Mouse (Mus musculus) activated CD4-positive, CD25-positive, alpha-beta regulatory T cell, adult 4 months (primary cell): ENCODE measurements around the gene Slain1. TPM values are rescaled to one million over a fixed set of nuclear protein-coding genes. Genes with fewer than 3 reads are reported as not detected.
"Not testable (repeated sequence)": the region's sequence is repeated elsewhere in the genome, so short reads cannot be mapped to it uniquely, and the experiment has no call there.

ENCODE experiments used
- ATAC-seq: one replicate; pipeline ENCODE4 v1.8.0; 2017
- polyA plus RNA-seq, 2 experiments: library from polyadenylated mRNA; unstranded; fragments of 100-300 nt; shearing (Covaris generic); gene quantifications; one replicate each; pipeline ENCODE4 v1.2.1; 2017

Gene Slain1
- polyA plus RNA-seq, 2 experiments from 2014 or later: 12.7 to 17.2 TPM

GRCm38 (mm10) chr14:103723314-103723713 is 73.3 kb downstream of the Slain1 start:
- no peak for ATAC-seq

DNA sequence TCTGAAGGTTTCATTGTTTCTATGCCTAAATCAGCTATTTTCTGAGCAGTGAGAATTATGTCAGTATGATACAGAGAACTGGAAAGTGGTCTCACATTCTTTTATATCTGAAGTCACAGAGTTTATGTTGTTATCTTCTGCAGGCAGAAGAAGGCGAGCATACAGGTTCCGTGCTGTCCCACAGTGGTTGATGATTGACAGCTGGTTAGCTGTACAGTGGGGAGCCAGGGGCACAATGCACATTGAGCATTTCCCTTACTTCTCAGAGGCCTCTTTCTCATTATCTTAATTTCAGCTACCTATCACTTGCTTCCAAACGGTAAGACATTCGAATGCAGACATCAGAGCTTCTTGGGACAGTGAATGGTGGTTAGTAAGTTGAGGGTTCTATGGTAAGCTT is 73.8 kb downstream of the Slain1 start:
- no peak for ATAC-seq

DNA sequence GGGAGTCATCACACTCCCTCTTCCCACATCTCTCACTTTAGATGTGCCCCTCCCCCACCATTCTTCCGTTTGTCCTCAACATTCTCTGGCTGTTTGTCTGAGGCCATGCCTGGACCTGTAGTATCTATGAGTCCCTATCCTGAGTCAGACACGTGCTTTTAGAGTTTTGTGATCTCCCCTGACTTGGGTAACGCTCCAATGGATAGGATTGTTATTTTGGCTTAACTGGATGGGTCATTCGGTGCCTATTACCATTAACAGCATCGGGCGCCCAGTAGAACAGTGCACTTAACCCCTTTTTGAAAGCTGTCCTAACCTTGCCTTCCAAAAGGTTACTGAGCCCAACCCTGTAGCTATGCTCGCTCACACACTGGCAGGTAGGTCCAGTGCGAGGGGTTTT is 78.5 kb downstream of the Slain1 start:
- no peak for ATAC-seq

DNA sequence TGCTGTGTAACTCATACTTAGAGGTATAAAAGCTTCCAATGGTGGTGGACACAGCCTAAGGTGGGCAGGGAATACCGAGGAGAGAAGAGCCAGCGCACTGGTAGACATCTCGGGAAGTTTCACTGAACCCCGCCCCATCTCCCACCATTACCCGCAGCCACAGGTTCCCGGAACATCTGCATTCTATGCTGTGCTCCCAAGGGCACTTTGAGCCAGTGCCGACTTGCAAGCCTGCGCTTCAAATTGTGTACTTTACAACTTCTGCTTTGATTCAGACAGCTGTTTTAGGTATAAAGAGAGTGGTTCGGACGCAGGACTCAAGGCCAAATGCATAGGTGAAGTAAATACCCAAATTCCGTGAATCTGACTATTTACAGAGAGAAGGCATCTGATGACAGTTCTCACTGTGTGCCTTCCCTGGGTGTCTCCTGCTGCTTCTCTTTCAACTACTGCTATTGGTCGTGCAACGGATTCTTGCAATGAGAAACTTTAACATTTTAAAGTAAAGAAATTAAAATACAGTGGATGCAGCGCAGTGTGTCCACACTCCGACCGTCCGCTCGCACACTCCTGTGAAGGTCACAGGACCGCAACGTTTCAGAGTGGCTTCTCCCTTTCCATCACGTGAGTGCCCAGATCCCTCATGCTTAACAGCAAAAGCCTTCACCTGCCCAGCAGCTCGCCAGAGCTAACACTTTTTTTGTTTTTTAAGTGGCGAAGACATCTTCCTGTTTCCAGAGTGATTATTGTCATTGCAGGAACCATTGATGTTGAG is 79.1 kb downstream of the Slain1 start:
- no peak for ATAC-seq

DNA sequence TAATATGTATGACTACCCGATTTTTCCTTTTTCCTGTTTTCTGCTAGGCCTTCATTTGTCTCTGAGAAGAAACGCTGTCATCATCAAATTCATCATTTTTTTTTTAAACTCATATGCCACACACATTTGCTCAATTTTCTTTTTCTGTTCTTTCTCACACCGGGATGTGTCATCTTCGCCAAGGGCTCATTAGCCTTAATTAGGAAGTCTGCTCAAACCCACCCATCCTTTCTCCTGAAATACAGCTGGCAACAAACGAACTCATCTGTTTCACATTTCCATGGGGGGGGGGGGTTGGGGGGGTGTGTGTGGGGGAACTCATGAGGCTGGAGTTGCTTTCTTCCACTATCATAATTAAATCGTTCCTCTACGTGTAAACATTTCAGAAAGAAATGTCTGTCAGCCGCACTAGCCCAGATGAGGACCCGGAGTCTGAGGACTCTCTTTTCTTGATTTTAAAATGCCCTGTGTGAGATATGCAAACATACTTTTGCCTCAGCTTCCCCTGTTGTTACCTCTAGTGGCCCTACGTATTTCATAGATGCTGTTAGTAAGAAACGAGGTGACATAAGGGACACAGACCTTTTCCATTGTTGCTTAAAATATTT is 79.8 kb downstream of the Slain1 start:
- no peak for ATAC-seq

GRCm38 (mm10) chr14:103732626-103733025 is 82.6 kb downstream of the Slain1 start:
- no peak for ATAC-seq

- no peak for ATAC-seq
These were observed 91.2 kb downstream of the Slain1 start for GRCm38 (mm10) chr14:103741216-103741615.

DNA sequence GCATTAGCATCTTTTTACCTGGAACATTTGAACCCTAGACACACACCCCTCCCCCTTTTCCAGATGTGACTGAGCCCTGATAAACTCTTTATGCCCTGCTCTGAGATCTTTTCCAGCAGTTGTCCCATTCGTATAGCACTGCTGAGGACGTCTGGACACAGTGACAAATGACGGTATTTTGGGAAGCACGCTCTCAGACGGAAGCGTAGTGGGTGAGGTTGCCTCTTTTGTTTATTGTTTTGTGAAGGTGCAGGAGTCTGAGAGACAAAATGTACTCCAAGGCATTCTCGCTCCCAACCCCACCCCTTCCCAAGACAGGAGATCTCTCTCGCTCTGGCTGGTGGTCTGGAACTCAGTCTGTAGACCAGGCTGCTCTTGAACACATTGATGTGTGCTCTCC is 92.1 kb downstream of the Slain1 start:
- no peak for ATAC-seq

GRCm38 (mm10) chr14:103747345-103747744 is 97.3 kb downstream of the Slain1 start:
- ATAC-seq: no peak

- ATAC-seq: not testable (repeated sequence)
These were observed 100.6 kb downstream of the Slain1 start for GRCm38 (mm10) chr14:103750638-103751037.

- ATAC-seq: no peak
These were observed 101.4 kb downstream of the Slain1 start for GRCm38 (mm10) chr14:103751384-103751783.

DNA sequence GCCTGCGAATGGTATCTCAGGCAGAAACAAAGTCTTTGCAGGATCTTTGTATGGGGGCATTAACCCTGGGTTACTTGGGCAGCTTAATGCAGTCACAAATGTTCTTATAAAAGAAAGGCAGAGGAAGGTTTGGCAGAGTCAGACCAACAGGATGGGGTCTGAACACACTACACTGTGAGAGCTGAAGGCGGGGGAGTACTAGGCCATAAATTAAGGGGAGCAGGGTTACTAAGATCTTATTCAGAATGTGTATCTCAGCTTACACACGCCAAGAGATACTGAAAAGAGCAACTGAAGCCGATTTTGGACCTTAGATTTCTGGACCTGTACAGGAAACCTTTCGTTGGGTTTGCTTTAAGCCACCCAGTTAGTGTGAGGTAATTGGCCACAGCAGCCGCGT is 102.7 kb downstream of the Slain1 start:
- ATAC-seq: no peak

DNA sequence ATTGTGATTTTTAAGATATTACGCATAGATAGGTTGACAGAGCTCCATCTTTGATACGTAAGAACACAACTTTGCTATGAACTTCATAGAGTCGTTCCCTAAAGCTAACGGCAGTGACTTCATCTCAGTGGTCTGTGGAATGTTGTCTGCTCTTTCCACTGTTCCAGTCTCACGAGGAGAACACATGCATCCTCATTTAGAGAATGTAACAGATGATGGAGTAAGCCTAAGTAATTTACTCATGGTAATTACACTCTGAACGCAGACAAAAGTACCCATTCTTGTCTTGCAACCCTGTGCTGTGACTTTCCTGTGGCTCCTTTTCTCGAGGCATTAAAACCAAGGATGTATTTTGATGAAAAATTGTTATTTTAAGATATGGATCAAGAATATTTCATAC is 104.0 kb downstream of the Slain1 start:
- no peak for ATAC-seq

DNA sequence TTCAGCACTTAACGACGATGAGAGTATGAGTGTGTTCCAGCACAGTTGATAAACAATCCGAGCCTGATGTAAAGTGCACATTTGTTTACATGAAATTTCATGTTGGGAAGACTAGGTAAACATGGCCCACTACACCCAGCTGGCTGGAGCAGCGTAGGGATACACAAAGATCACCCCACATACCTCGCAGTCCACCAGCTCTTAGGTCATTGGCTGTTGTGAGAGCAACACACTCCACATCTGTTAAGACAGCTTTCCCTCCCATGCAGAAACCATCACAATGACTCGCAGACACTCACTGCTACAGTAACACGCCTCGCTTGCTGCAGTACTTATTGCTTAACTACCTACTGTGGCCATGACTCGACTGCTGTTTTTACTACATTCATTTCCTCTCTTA is 104.4 kb downstream of the Slain1 start:
- ATAC-seq: no peak

Other genes with a start within 250 kb of the Slain1 start
- not detected for gene Scel, start 136.9 kb upstream of the Slain1 start, polyA plus RNA-seq
- not detected for gene Ednrb, start 194.2 kb downstream of the Slain1 start, polyA plus RNA-seq